Mouse (Mus musculus) limb, embryonic 15.5 days (tissue): ENCODE results near the gene Il34. TPM values are rescaled to one million over a fixed set of nuclear protein-coding genes. Genes with fewer than 3 reads are reported as not detected.

ENCODE experiments used
- ATAC-seq: fragments of 200-750 bp; cut with Nextera tagmentation; 2 replicates; pipeline ENCODE4 v1.8.0; 2017; ENCODE audit warnings: low read depth, moderate TSS enrichment; ENCODE audit not compliant: insufficient number of reproducible peaks, low FRiP score, low TSS enrichment
- H3K27ac ChIP-seq: fragments of 300-500 bp; sonication (generic); 2 replicates; pipeline ENCODE4 v1.5.1; 2015; ENCODE audit warnings: moderate library complexity, mild to moderate bottlenecking, inconsistent platforms
- H3K27me3 ChIP-seq: fragments of 300-500 bp; sonication (generic); 2 replicates; pipeline ENCODE4 v1.6.1; 2015; ENCODE audit warnings: inconsistent platforms
- H3K36me3 ChIP-seq: fragments of 300-500 bp; sonication (generic); 2 replicates; pipeline ENCODE4 v1.6.1; 2015; ENCODE audit warnings: inconsistent platforms
- H3K4me1 ChIP-seq: fragments of 300-500 bp; sonication (generic); 2 replicates; pipeline ENCODE4 v1.6.1; 2015; ENCODE audit warnings: inconsistent platforms
- H3K4me2 ChIP-seq: fragments of 300-500 bp; sonication (generic); 2 replicates; pipeline ENCODE4 v1.6.1; 2015; ENCODE audit warnings: mild to moderate bottlenecking, inconsistent platforms
- H3K4me3 ChIP-seq: fragments of 300-500 bp; sonication (generic); 2 replicates; pipeline ENCODE4 v1.5.1; 2015; ENCODE audit warnings: mild to moderate bottlenecking, inconsistent platforms
- H3K9ac ChIP-seq: fragments of 300-500 bp; sonication (generic); 2 replicates; pipeline ENCODE4 v1.6.1; 2015; ENCODE audit warnings: inconsistent platforms
- H3K9me3 ChIP-seq: fragments of 300-500 bp; sonication (generic); 2 replicates; pipeline ENCODE4 v1.6.1; 2016; ENCODE audit warnings: inconsistent platforms
- WGBS: fragments of 180-500 bp; shearing (Covaris S2); methylation state at CpG from one replicate; pipeline ENCODE4 v1.1.7; 2015; 5-methylcytosine and 5-hydroxymethylcytosine counted together
- polyA plus RNA-seq: library from polyadenylated mRNA; unstranded; fragments of >200 nt; fragmentation: Nextera tagmentation; extraction: Ambion mirVana; gene quantifications from 2 replicates; pipeline ENCODE4 v1.2.1, GENCODE M21; 2015

Gene Il34
- polyA plus RNA-seq, 1 experiment from 2014 or later: 5.0 TPM

GRCm38 (mm10) chr8:110724493-110724892 is 81.2 kb downstream of the Il34 start:
- Histone ChIP-seq H3K4me2 (peak overlapping the region; percentile 20; the same call in 1 of the 2 replicates), H3K27ac (peak overlapping the region; percentile 77), H3K9ac (no peak overlapping the region), H3K27me3 (no peaks in the 10 kb centered on the region), H3K4me1 (peaks cover 65% of the 10 kb centered on the region), H3K36me3 (peaks cover 45% of the 10 kb centered on the region), H3K4me3 (no peak overlapping the region; the same call in 1 of the 2 replicates), H3K9me3 (no peaks in the 10 kb centered on the region)
- WGBS: 59% methylated on average over 3 of the region's 3 CpGs
- no peak for ATAC-seq

GRCm38 (mm10) chr8:110722414-110723011 is 83.2 kb downstream of the Il34 start:
- no peaks in the 10 kb centered on the region for H3K9me3 ChIP-seq
- no peak for ATAC-seq
- peaks cover 26% of the 10 kb centered on the region for H3K36me3 ChIP-seq
- peak overlapping the region; percentile 90 for H3K9ac ChIP-seq
- no peaks in the 10 kb centered on the region for H3K27me3 ChIP-seq
- peak overlapping the region; percentile 75 for H3K4me2 ChIP-seq
- H3K27ac ChIP-seq: peak overlapping the region; percentile 63
- WGBS: 27% methylated on average over 11 of the region's 11 CpGs
- H3K4me3 ChIP-seq: peak overlapping the region; percentile 83
- H3K4me1 ChIP-seq: peaks cover 84% of the 10 kb centered on the region

- no peaks in the 10 kb centered on the region for H3K27me3 ChIP-seq
- H3K36me3 ChIP-seq: peaks cover 19% of the 10 kb centered on the region
- WGBS: under 1% methylated on average over 50 of the region's 59 CpGs
- H3K27ac ChIP-seq: peak overlapping the region; percentile 94
- ATAC-seq: peak; percentile 24
- H3K9me3 ChIP-seq: no peaks in the 10 kb centered on the region
- peaks cover 87% of the 10 kb centered on the region for H3K4me1 ChIP-seq
- H3K4me2 ChIP-seq: peak overlapping the region; percentile 75
- H3K4me3 ChIP-seq: peak overlapping the region; percentile 83
- peak overlapping the region; percentile 90 for H3K9ac ChIP-seq
Observed at GRCm38 (mm10) chr8:110721606-110722413, 83.9 kb downstream of the Il34 start.

- Histone ChIP-seq H3K4me2 (peak within 1 kb of the TSS; percentile 75), H3K9me3 (no peaks in the 10 kb centered on the region), H3K4me1 (peaks cover 89% of the 10 kb centered on the region), H3K36me3 (0 out of 2 replicates have a peak, but pooled peaks cover 13% of the 10 kb centered on the region), H3K4me3 (peak within 1 kb of the TSS; percentile 83), H3K27me3 (no peaks in the 10 kb centered on the region), H3K9ac (peak within 1 kb of the TSS; percentile 90), H3K27ac (peak within 1 kb of the TSS; percentile 94)
- 4% methylated on average over 67 of the region's 75 CpGs for WGBS
- ATAC-seq: peak; percentile 76
Observed at GRCm38 (mm10) chr8:110720685-110721598, 84.8 kb downstream of the Il34 start, which contains the start of gene Mtss1l. Mtss1l (plus strand) TSS chr8:110721476.

GRCm38 (mm10) chr8:110719898-110720653 is 85.6 kb downstream of the Il34 start:
- no peak for ATAC-seq
- Histone ChIP-seq H3K9ac (no peak overlapping the region), H3K27ac (peak overlapping the region; percentile 94), H3K9me3 (no peaks in the 10 kb centered on the region), H3K36me3 (0 out of 2 replicates have a peak, but pooled peaks cover 10% of the 10 kb centered on the region), H3K4me3 (no peak overlapping the region), H3K4me2 (no peak overlapping the region), H3K27me3 (no peaks in the 10 kb centered on the region), H3K4me1 (peaks cover 89% of the 10 kb centered on the region)
- 49% methylated on average over 6 of the region's 6 CpGs for WGBS

- Histone ChIP-seq H3K27ac (peak overlapping the region; percentile 65), H3K4me1 (peaks cover 87% of the 10 kb centered on the region), H3K4me2 (no peak overlapping the region), H3K9ac (no peak overlapping the region), H3K9me3 (no peaks in the 10 kb centered on the region), H3K36me3 (0 out of 2 replicates have a peak, but pooled peaks cover 6% of the 10 kb centered on the region), H3K27me3 (no peaks in the 10 kb centered on the region), H3K4me3 (no peak overlapping the region)
- WGBS: 31% methylated on average over 12 of the region's 12 CpGs
- ATAC-seq: no peak
Observed at GRCm38 (mm10) chr8:110718969-110719670, 86.6 kb downstream of the Il34 start.

- no peaks in the 10 kb centered on the region for H3K27me3 ChIP-seq
- ATAC-seq: no peak
Observed at GRCm38 (mm10) chr8:110718209-110718968, 87.3 kb downstream of the Il34 start.

GRCm38 (mm10) chr8:110717131-110717530 is 88.6 kb downstream of the Il34 start:
- H3K9me3 ChIP-seq: no peaks in the 10 kb centered on the region
- H3K27ac ChIP-seq: peak overlapping the region; percentile 88
- H3K9ac ChIP-seq: no peak overlapping the region
- no peak overlapping the region for H3K4me2 ChIP-seq
- H3K27me3 ChIP-seq: no peaks in the 10 kb centered on the region
- H3K36me3 ChIP-seq: peaks cover 18% of the 10 kb centered on the region
- 39% methylated on average over 7 of the region's 7 CpGs for WGBS
- peaks cover 74% of the 10 kb centered on the region for H3K4me1 ChIP-seq
- no peak overlapping the region for H3K4me3 ChIP-seq
- no peak for ATAC-seq

More at GRCm38 (mm10) chr8:110718209-110718968, 87.3 kb downstream of the Il34 start:
- peaks cover 80% of the 10 kb centered on the region for H3K4me1 ChIP-seq
- H3K27ac ChIP-seq: peak overlapping the region; percentile 65
- H3K36me3 ChIP-seq: peaks cover 7% of the 10 kb centered on the region; the same call in 1 of the 2 replicates
- no peak overlapping the region for H3K4me2 ChIP-seq
- H3K4me3 ChIP-seq: no peak overlapping the region
- H3K9me3 ChIP-seq: no peaks in the 10 kb centered on the region
- H3K9ac ChIP-seq: no peak overlapping the region
- 81% methylated on average over 8 of the region's 8 CpGs for WGBS

GRCm38 (mm10) chr8:110716075-110716474 is 89.6 kb downstream of the Il34 start:
- peaks cover 27% of the 10 kb centered on the region for H3K36me3 ChIP-seq
- H3K9ac ChIP-seq: no peak overlapping the region
- ATAC-seq: peak; percentile 31; the same call in 1 of the 2 replicates
- H3K27me3 ChIP-seq: no peaks in the 10 kb centered on the region
- H3K9me3 ChIP-seq: no peaks in the 10 kb centered on the region
- H3K4me2 ChIP-seq: no peak overlapping the region
- WGBS: 62% methylated on average over 4 of the region's 4 CpGs
- no peak overlapping the region for H3K4me3 ChIP-seq
- peak overlapping the region; percentile 88 for H3K27ac ChIP-seq
- peaks cover 81% of the 10 kb centered on the region for H3K4me1 ChIP-seq
